ENCODE assay signal across 9 mouse cellular contexts in genomic region chr2:164431676-164432465, GRCm38 (mm10). TPM values are rescaled to one million over a fixed set of nuclear protein-coding genes. Genes with fewer than 3 reads are reported as not detected.
DNase-seq lines count a peak whose midpoint lies in the region; ATAC-seq and TF ChIP-seq lines count a peak whose summit lies in the region.
"Had no signal": no experiment of that assay in that cellular context is flagged by ENCODE, and none has a peak within 500 bp of the region (broad histone marks: within the 10 kb centered on the region; RNA-seq: fewer than 3 reads in every experiment).

No protein-coding gene starts in this region.

- peak overlapping the region; percentile 11; the same call in 1 of the 2 replicates for H3K4me3 ChIP-seq in intestine, postnatal 0 days (ENCODE audit: low read depth, low read length)
- H3K4me3 ChIP-seq in liver, embryonic 16.5 days (ENCODE audit: low read depth, low read length) = peak overlapping the region; percentile 8; the same call in 1 of the 2 replicates
- H3K4me3 ChIP-seq in left cerebral cortex, adult 2 months = no peak overlapping the region

- peak overlapping the region; percentile 55 for H3K9ac ChIP-seq in intestine, postnatal 0 days (ENCODE audit: low read depth, low read length)
- peak overlapping the region; percentile 28; the same call in 1 of the 2 replicates for H3K9ac ChIP-seq in liver, embryonic 16.5 days (ENCODE audit: low read depth, low read length)

- no peaks in the 10 kb centered on the region for H3K27me3 ChIP-seq in intestine, postnatal 0 days (replicated peaks; ENCODE audit: control insufficient read depth, insufficient read depth, low read length)
- H3K27me3 ChIP-seq in liver, embryonic 16.5 days (ENCODE audit: control insufficient read depth, insufficient read depth, low read depth, low read length) = no peaks in the 10 kb centered on the region

- H3K9me3 ChIP-seq in intestine, postnatal 0 days (ENCODE audit: control insufficient read depth) = no peaks in the 10 kb centered on the region
- H3K9me3 ChIP-seq in liver, embryonic 16.5 days (replicated peaks; ENCODE audit: control insufficient read depth, low read length) = no peaks in the 10 kb centered on the region

- intact Hi-C loops in left cerebral cortex, adult 2 months (cut with DNase I) = no loop called here

- peak overlapping the region; percentile 60 for H3K4me2 ChIP-seq in intestine, postnatal 0 days (replicated peaks; ENCODE audit: low read depth)
- H3K4me2 ChIP-seq in liver, embryonic 16.5 days (ENCODE audit: low read depth, low read length) = peak overlapping the region; percentile 41

- 31% methylated on average over 9 of the region's 9 CpGs for WGBS in intestine, postnatal 0 days
- 48% methylated on average over 9 of the region's 9 CpGs for WGBS in liver, embryonic 16.5 days (ENCODE audit: insufficient replicate concordance)

- peaks cover 49% of the 10 kb centered on the region for H3K4me1 ChIP-seq in intestine, postnatal 0 days (replicated peaks; ENCODE audit: control insufficient read depth, insufficient read depth, low read length)
- H3K4me1 ChIP-seq in liver, embryonic 16.5 days (ENCODE audit: control insufficient read depth, low read depth, low read length) = peaks cover 2% of the 10 kb centered on the region

- H3K36me3 ChIP-seq in intestine, postnatal 0 days (ENCODE audit: control insufficient read depth, insufficient read depth) = peaks cover 35% of the 10 kb centered on the region
- H3K36me3 ChIP-seq in liver, embryonic 16.5 days (ENCODE audit: control insufficient read depth, insufficient read depth) = no peaks in the 10 kb centered on the region; the same call in 1 of the 2 replicates

- peak overlapping the region; percentile 91 for H3K27ac ChIP-seq in intestine, postnatal 0 days (ENCODE audit: low read depth, low read length)
- peak overlapping the region; percentile 76 for H3K27ac ChIP-seq in liver, embryonic 16.5 days (ENCODE audit: low read length)
- no peak overlapping the region for H3K27ac ChIP-seq in left cerebral cortex, adult 2 months

- ATAC-seq in intestine, postnatal 0 days = peak; percentile 53
- peak; percentile 66 for ATAC-seq in liver, embryonic 16.5 days (ENCODE audit: low read depth)

- TF ChIP-seq CTCF in intestine, postnatal 0 days (IDR thresholded peaks at IDR 0.05; ENCODE audit: low read depth) = no peak
- no peak for TF ChIP-seq CTCF in left cerebral cortex, adult 2 months (IDR thresholded peaks at IDR 0.05)

- peak; percentile 90 for DNase-seq in 3T3-L1 (ENCODE audit: low read depth, low spot score)
- peak; percentile 77 for DNase-seq in Muller cell, postnatal 12 days (ENCODE audit: inconsistent ontology term)
- no peak for DNase-seq in left cerebral cortex, adult 2 months (ENCODE audit: extremely low spot score in 1 of 2, low spot score in 2 of 2)
- no peak for DNase-seq in adrenal gland, adult 2 months
- no peak for DNase-seq in cerebellum, adult 8-10 months
- DNase-seq: cerebellum, adult 2 months had no signal

RNA-seq across cellular contexts. Expression of gene Sdc4, which starts 11.8 kb away (rescaled TPM):
- 92.0 and 103 TPM in 2 replicates for polyA plus RNA-seq in intestine, postnatal 0 days (2015; fragmentation: Nextera tagmentation; extraction: Ambion mirVana)
- polyA plus RNA-seq in liver, embryonic 16.5 days (2015; fragmentation: Nextera tagmentation; extraction: Ambion mirVana) = 70.1 and 72.5 TPM in 2 replicates
- 10 to 100 TPM; 78.7 to 93.2 TPM for total RNA-seq in left cerebral cortex, adult 2 months (2021)
- total RNA-seq in adrenal gland, adult 2 months (2021) = 100 to 1,000 TPM; 123 to 151 TPM
- 23.3 and 23.5 TPM in 2 replicates for polyA plus RNA-seq in adrenal gland, adult 2 months (2012; rRNA removed)

RNA-seq across cellular contexts. Expression of gene Sys1, which starts 24.9 kb away (rescaled TPM):
- polyA plus RNA-seq in intestine, postnatal 0 days (2015; fragmentation: Nextera tagmentation; extraction: Ambion mirVana) = 58.7 and 62.3 TPM in 2 replicates
- polyA plus RNA-seq in liver, embryonic 16.5 days (2015; fragmentation: Nextera tagmentation; extraction: Ambion mirVana) = 24.5 and 24.8 TPM in 2 replicates
- total RNA-seq in left cerebral cortex, adult 2 months (2021) = 10 to 100 TPM; 40.8 to 41.3 TPM
- 10 to 100 TPM; 24.5 to 34.0 TPM for total RNA-seq in adrenal gland, adult 2 months (2021)
- 299 and 335 TPM in 2 replicates for polyA plus RNA-seq in adrenal gland, adult 2 months (2012; rRNA removed)

RNA-seq across cellular contexts. Expression of gene Matn4, which starts 26.9 kb away (rescaled TPM):
- 1.9 and 2.4 TPM in 2 replicates for polyA plus RNA-seq in intestine, postnatal 0 days (2015; fragmentation: Nextera tagmentation; extraction: Ambion mirVana)
- 0.09 and 0.12 TPM in 2 replicates for polyA plus RNA-seq in liver, embryonic 16.5 days (2015; fragmentation: Nextera tagmentation; extraction: Ambion mirVana)
- total RNA-seq in left cerebral cortex, adult 2 months (2021) = 10 to 100 TPM; 10.4 to 11.0 TPM
- total RNA-seq in adrenal gland, adult 2 months (2021) = 1 to 10 TPM in 1 of 2 experiments, under 1 TPM in 1; 0.17 to 1.8 TPM
- polyA plus RNA-seq in adrenal gland, adult 2 months (2012; rRNA removed) = 1.0 TPM in 2 replicates

RNA-seq across cellular contexts. Expression of gene Gm20458, which starts 28.9 kb away (rescaled TPM):
- 21.4 and 29.1 TPM in 2 replicates for polyA plus RNA-seq in intestine, postnatal 0 days (2015; fragmentation: Nextera tagmentation; extraction: Ambion mirVana)
- 4.6 and 5.6 TPM in 2 replicates for polyA plus RNA-seq in liver, embryonic 16.5 days (2015; fragmentation: Nextera tagmentation; extraction: Ambion mirVana)
- total RNA-seq in left cerebral cortex, adult 2 months (2021) = 10 to 100 TPM; 10.2 to 14.1 TPM
- 1 to 10 TPM; 3.9 to 9.6 TPM for total RNA-seq in adrenal gland, adult 2 months (2021)
- polyA plus RNA-seq in adrenal gland, adult 2 months (2012; rRNA removed) = 9.6 and 18.9 TPM in 2 replicates

RNA-seq across cellular contexts. Expression of gene Rbpjl, which starts 28.9 kb away (rescaled TPM):
- polyA plus RNA-seq in intestine, postnatal 0 days (2015; fragmentation: Nextera tagmentation; extraction: Ambion mirVana) = 0.12 and 0.16 TPM in 2 replicates
- 0.14 and 0.89 TPM in 2 replicates for polyA plus RNA-seq in liver, embryonic 16.5 days (2015; fragmentation: Nextera tagmentation; extraction: Ambion mirVana)
- total RNA-seq in left cerebral cortex, adult 2 months (2021) = under 1 TPM; 0.20 to 0.23 TPM
- total RNA-seq in adrenal gland, adult 2 months (2021) = not detected
- not detected in 2 replicates for polyA plus RNA-seq in adrenal gland, adult 2 months (2012; rRNA removed)
- polyA plus RNA-seq: neural tube, embryonic 11.5 days had no signal

Comparison
In these comparisons a context has a peak if more than half of its experiments do, and no peak if none do; other contexts are left out.
1. DNase-seq: peak in 3T3-L1 (single experiment) and Muller cell, postnatal 12 days (single experiment); none in left cerebral cortex, adult 2 months (0 of 2), adrenal gland, adult 2 months (single experiment) and cerebellum, adult 8-10 months (single experiment).